Mouse (Mus musculus) frontal cortex, postnatal 10 days (tissue): Measurements from ENCODE around the gene Dgkg.

Experiments
- DNase-seq, 2 experiments: peaks; one replicate each; pipeline ENCODE4 v3.0.0; 2022; ENCODE audit warnings: low spot score in 2 of 2, mixed read lengths in 1 of 2

Dgkg gene

GRCm38 (mm10) chr16:22656533-22657444 lies at the start of gene Dgkg:
Gene Dgkg, minus strand, starts transcription at chr16:22657221.
- DNase-seq: peak; percentile 35 to 49

- no peak for DNase-seq
These were observed 47.9 kb upstream of the Dgkg start for GRCm38 (mm10) chr16:22704946-22705345.

GRCm38 (mm10) chr16:22704136-22704535 lies 47.1 kb upstream of the Dgkg start:
- DNase-seq: no peak

- DNase-seq: no peak
These were observed 42.1 kb upstream of the Dgkg start for GRCm38 (mm10) chr16:22698846-22699760.

GRCm38 (mm10) chr16:22698101-22698500 lies 41.1 kb upstream of the Dgkg start:
- DNase-seq: no peak

GRCm38 (mm10) chr16:22689622-22690021 lies 32.6 kb upstream of the Dgkg start:
- DNase-seq: no peak

- DNase-seq: peak; percentile 22 to 36
These were observed 30.8 kb upstream of the Dgkg start for GRCm38 (mm10) chr16:22687711-22688230.

GRCm38 (mm10) chr16:22683605-22684004 lies 26.6 kb upstream of the Dgkg start:
- DNase-seq: no peak

- no peak for DNase-seq
These were observed 25.7 kb upstream of the Dgkg start for GRCm38 (mm10) chr16:22682727-22683126.

- no peak for DNase-seq
These were observed 22.6 kb upstream of the Dgkg start for GRCm38 (mm10) chr16:22679641-22680040.

- no peak for DNase-seq
These were observed 17.6 kb upstream of the Dgkg start for GRCm38 (mm10) chr16:22674636-22675035.

GRCm38 (mm10) chr16:22674164-22674563 lies 17.1 kb upstream of the Dgkg start:
- DNase-seq: no peak

GRCm38 (mm10) chr16:22664033-22664432 lies 7.0 kb upstream of the Dgkg start:
- no peak for DNase-seq

- no peak for DNase-seq
These were observed 6.1 kb upstream of the Dgkg start for GRCm38 (mm10) chr16:22663136-22663535.

GRCm38 (mm10) chr16:22661076-22661475 lies 4.1 kb upstream of the Dgkg start:
- DNase-seq: peak in 1 of 2 experiments; percentile 10

- DNase-seq: no peak
These were observed 1.1 kb upstream of the Dgkg start for GRCm38 (mm10) chr16:22657874-22658789.

- peak in 1 of 2 experiments; percentile 14 for DNase-seq
These were observed 1.2 kb downstream of the Dgkg start for GRCm38 (mm10) chr16:22655812-22656211.

GRCm38 (mm10) chr16:22655223-22655622 lies 1.8 kb downstream of the Dgkg start:
- DNase-seq: no peak

GRCm38 (mm10) chr16:22654477-22654835 lies 2.6 kb downstream of the Dgkg start:
- no peak for DNase-seq

GRCm38 (mm10) chr16:22653817-22654476 lies 3.1 kb downstream of the Dgkg start:
- no peak for DNase-seq

- no peak for DNase-seq
These were observed 5.8 kb downstream of the Dgkg start for GRCm38 (mm10) chr16:22651244-22651643.
